Mouse (Mus musculus) small intestine, adult 2 months (tissue): ENCODE measurements at regions not wholly inside any gene's neighbourhood (a gene's known extent, or its start where the extent isn't known, plus 50 kb on each side); places are given as distances from the start of the nearest gene placed in this dataset.

ENCODE experiments used
- H3K27ac ChIP-seq: fragments of 200-500 bp; 2 replicates; pipeline ENCODE4 v1.5.1; 2012; ENCODE audit warnings: low read depth, low read length, control low read depth, inconsistent platforms; ENCODE audit not compliant: insufficient read depth
- H3K27me3 ChIP-seq: fragments of 200-500 bp; 2 replicates; pipeline ENCODE4 v1.6.1; 2012; ENCODE audit warnings: mild to moderate bottlenecking, moderate library complexity, low read length, inconsistent platforms; ENCODE audit not compliant: control insufficient read depth, insufficient read depth
- H3K36me3 ChIP-seq: fragments of 200-500 bp; 2 replicates; pipeline ENCODE4 v1.6.1; 2012; ENCODE audit warnings: mild to moderate bottlenecking, low read length, control low read depth, inconsistent platforms; ENCODE audit not compliant: control insufficient read depth, insufficient read depth
- H3K4me1 ChIP-seq: fragments of 200-500 bp; 2 replicates; pipeline ENCODE4 v1.6.1; 2012; ENCODE audit warnings: low read length, inconsistent platforms, mixed read lengths; ENCODE audit not compliant: control insufficient read depth, insufficient read depth, insufficient read length
- H3K4me3 ChIP-seq: fragments of 200-500 bp; 2 replicates; pipeline ENCODE4 v1.5.1; 2012; ENCODE audit warnings: low read depth, mild to moderate bottlenecking, control low read depth, inconsistent platforms, low read length, moderate library complexity
- CTCF ChIP-seq: fragments of 200-500 bp; IDR thresholded peaks from 2 replicates; pipeline ENCODE4 v1.5.1; 2012; ENCODE audit warnings: low read depth, mild to moderate bottlenecking, control low read depth, inconsistent platforms, low read length, moderate library complexity, mixed read lengths; ENCODE audit not compliant: insufficient replicate concordance, insufficient read length; ENCODE audit errors: extremely low read depth
- POLR2A ChIP-seq: fragments of 200-500 bp; IDR thresholded peaks from 2 replicates; pipeline ENCODE4 v1.6.1; 2012; ENCODE audit warnings: low read depth, mild to moderate bottlenecking, control low read depth, inconsistent platforms, low read length, moderate library complexity
- WGBS: fragments of 180-500 bp; shearing (Covaris S2); methylation state at CpG from one replicate; pipeline ENCODE4 v1.1.7; 2018; 5-methylcytosine and 5-hydroxymethylcytosine counted together

DNA sequence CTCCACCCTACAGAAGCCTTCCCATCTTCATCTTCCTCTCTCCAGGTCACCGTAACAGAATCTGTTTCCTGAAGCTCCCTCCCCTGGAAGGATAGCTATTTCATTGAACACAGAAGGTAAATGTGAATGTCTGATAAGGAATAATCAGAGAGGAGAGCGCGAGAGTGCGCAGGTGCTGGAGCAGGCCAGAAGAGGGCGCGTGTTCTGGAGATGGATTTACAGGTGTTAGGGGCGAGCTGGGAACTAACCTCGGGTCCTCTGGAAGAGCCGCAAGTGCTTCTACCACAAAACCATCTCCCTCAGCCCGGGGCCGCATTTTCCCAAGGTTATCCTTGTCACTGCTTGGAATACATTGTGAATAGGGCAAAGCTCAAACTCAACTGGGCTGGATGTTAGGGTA is 112.8 kb downstream of the Tfap2c start:
- H3K4me1 ChIP-seq, result no peaks in the 10 kb centered on the region

DNA sequence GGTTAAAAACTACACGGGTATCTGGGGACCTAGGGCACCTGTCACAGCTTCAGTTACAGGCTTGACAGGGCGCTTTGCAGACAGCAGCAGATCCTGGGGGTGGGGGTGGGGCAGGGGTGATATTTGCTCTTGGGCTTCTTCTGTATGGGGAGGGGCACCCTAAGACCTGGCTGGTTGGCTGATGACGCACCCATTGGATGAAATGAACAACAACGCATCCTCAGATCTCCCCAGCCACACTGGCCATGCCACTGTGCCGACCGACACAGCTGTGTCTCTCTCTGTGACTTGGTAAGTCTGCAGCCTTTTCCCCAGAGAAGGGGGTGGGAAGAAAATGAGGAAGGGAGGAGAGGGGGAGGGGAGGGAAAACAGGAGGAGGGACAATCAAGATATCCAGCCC is 114.3 kb downstream of the Tfap2c start:
- Histone ChIP-seq H3K27me3 (no peaks in the 10 kb centered on the region), H3K4me1 (no peaks in the 10 kb centered on the region), H3K36me3 (no peaks in the 10 kb centered on the region), H3K4me3 (no peak overlapping the region), H3K27ac (no peak overlapping the region)
- no peak for TF ChIP-seq POLR2A
- TF ChIP-seq CTCF, result no peak
- WGBS, result 13% methylated on average over 6 of the region's 6 CpGs

More for the DNA sequence above, 112.8 kb downstream of the Tfap2c start:
- no peak overlapping the region for H3K4me3 ChIP-seq
- H3K27ac ChIP-seq, result no peak overlapping the region
- TF ChIP-seq POLR2A (no peak), CTCF (no peak)
- H3K36me3 ChIP-seq, result no peaks in the 10 kb centered on the region
- WGBS, result 61% methylated on average over 11 of the region's 11 CpGs
- no peaks in the 10 kb centered on the region for H3K27me3 ChIP-seq

GRCm38 (mm10) chr2:172673081-172673480 is 123.7 kb downstream of the Tfap2c start:
- TF ChIP-seq CTCF, result no peak
- no peak for TF ChIP-seq POLR2A
- WGBS, result 15% methylated on average over 2 of the region's 2 CpGs
- Histone ChIP-seq H3K4me3 (no peak overlapping the region), H3K27ac (no peak overlapping the region), H3K36me3 (no peaks in the 10 kb centered on the region), H3K27me3 (no peaks in the 10 kb centered on the region), H3K4me1 (no peaks in the 10 kb centered on the region)

DNA sequence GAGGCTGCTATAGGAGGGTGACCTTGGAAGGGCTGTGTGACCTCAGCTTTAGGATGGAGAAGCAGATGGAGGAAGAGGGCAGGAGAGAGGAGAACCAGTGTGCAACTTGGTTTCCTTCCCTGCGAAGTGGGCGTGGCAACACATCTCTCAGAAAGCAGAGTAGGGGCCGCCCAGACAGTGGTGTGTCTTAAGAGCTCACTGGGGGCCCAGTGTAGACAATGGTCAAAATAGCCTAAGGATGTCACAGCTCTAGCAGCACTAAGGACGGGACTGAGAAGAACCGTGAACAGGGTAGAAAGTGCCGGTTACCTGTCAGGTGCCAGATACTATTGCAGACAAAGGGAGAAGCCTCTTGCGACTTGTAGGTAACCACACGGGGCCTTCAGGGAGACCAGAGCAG is 125.2 kb downstream of the Tfap2c start:
- Histone ChIP-seq H3K4me3 (no peak overlapping the region), H3K27ac (no peak overlapping the region), H3K36me3 (no peaks in the 10 kb centered on the region), H3K27me3 (no peaks in the 10 kb centered on the region), H3K4me1 (no peaks in the 10 kb centered on the region)
- WGBS, result 59% methylated on average over 8 of the region's 8 CpGs
- TF ChIP-seq CTCF (no peak), POLR2A (no peak)

GRCm38 (mm10) chr2:172675081-172675480 is 125.7 kb downstream of the Tfap2c start:
- Histone ChIP-seq H3K4me1 (no peaks in the 10 kb centered on the region), H3K4me3 (no peak overlapping the region), H3K36me3 (no peaks in the 10 kb centered on the region), H3K27me3 (no peaks in the 10 kb centered on the region), H3K27ac (no peak overlapping the region)
- TF ChIP-seq POLR2A, result no peak
- no peak for TF ChIP-seq CTCF
- 52% methylated on average over 15 of the region's 15 CpGs for WGBS

- WGBS, result 70% methylated on average over 1 of the region's 1 CpGs
- TF ChIP-seq CTCF (no peak), POLR2A (no peak)
- Histone ChIP-seq H3K36me3 (no peaks in the 10 kb centered on the region), H3K27me3 (no peaks in the 10 kb centered on the region), H3K4me3 (no peak overlapping the region), H3K27ac (no peak overlapping the region), H3K4me1 (no peaks in the 10 kb centered on the region)
Observed at GRCm38 (mm10) chr2:172690196-172690595, 140.8 kb downstream of the Tfap2c start.

DNA sequence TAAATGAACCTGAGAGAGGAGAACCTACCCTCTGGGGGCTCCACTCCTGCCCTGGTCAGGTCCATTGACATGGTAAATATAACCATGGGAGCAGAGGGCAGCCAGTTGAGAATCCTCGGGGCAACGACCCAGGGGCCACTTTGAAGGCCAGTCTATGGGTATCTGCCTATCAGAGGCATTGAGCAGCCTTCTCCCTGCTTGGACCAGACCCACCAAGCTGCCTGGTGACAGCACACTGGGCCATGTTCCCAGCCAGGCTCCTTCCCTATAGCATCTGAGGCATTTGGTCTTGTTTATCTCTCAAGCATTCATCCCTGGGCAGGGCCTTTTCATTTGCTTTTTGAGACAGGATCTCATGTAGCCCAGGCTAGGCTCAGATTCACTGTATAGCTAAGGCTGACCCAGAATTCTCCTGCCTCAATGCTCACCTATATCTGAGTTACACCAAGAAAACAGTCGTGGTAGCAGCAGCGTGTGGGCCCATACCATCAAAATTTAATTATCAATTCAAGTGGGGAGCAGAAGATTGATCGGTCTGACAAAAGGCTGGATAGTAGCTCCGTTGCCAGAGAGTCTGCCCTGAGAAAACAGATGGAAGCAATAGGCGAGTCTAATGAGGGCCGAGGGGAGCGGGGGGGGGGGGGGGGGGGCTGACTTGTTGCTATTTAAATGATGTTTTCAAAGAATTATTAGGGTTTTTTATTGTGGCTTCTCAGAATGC is 141.7 kb downstream of the Tfap2c start:
- H3K27ac ChIP-seq, result no peak overlapping the region
- no peak overlapping the region for H3K4me3 ChIP-seq
- 79% methylated on average over 9 of the region's 9 CpGs for WGBS
- no peaks in the 10 kb centered on the region for H3K36me3 ChIP-seq
- no peaks in the 10 kb centered on the region for H3K4me1 ChIP-seq
- H3K27me3 ChIP-seq, result no peaks in the 10 kb centered on the region
- TF ChIP-seq CTCF (no peak), POLR2A (no peak)

- H3K4me1 ChIP-seq, result no peaks in the 10 kb centered on the region
- H3K36me3 ChIP-seq, result no peaks in the 10 kb centered on the region
- 56% methylated on average over 6 of the region's 6 CpGs for WGBS
- TF ChIP-seq POLR2A (no peak), CTCF (no peak)
- H3K4me3 ChIP-seq, result no peak overlapping the region
- H3K27me3 ChIP-seq, result no peaks in the 10 kb centered on the region
- H3K27ac ChIP-seq, result no peak overlapping the region
Observed at GRCm38 (mm10) chr2:172698961-172699360, 149.6 kb downstream of the Tfap2c start.
